Mouse (Mus musculus) CD4-positive, CD25-positive, alpha-beta regulatory T cell, adult 4 months (primary cell): Measurements from ENCODE around the gene Ggact. TPM values are rescaled to one million over a fixed set of nuclear protein-coding genes. Genes with fewer than 3 reads are reported as not detected.
A peak's percentile ranks its signal among the peaks of the same experiment; 100 is the strongest.

Experiments
- ATAC-seq: one replicate; pipeline ENCODE4 v1.8.0; 2017
- polyA plus RNA-seq, 2 experiments: library from polyadenylated mRNA; unstranded; fragments of 100-300 nt; shearing (Covaris generic); gene quantifications; one replicate each; pipeline ENCODE4 v1.2.1; 2017

Ggact gene
- polyA plus RNA-seq, 2 experiments from 2014 or later = 19.1 to 23.2 TPM

DNA sequence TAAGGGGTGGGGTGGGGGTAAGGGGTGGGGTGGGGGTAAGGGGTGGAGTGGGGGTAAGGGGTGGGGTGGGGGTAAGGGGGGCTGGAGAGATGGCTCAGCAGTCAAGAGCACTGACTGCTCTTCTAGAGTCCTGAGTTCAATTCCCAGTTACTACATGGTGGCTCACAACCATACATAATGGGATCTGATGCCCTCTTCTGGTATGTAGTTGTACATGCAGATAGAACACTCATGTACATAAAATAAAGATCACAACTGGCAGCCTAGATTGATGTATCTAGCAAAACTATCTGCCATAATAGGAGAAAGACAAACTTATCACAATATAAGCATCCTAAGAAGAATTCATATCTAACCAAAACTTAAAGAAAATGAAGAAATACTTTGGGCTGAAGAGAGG lies 15.0 kb downstream of the Ggact start:
- ATAC-seq = no peak

DNA sequence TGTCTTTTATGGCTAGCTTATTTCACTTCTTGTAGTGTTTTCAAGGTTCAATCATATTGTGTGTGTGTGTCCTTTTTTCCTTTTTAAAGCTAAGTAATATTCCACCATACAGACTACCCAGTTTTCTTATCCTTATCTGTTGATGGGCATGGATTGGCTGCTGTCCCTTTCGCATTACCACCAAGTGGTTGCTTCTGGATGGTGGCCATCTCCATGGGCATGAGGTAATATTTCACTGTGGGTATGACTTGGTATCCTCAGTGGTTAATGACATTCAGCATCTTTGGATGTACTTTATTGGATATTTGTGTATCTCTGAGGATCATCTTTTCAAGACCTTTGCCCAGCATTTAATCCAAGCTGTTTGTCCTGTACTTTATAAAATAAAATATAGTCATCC lies 17.5 kb downstream of the Ggact start:
- no peak for ATAC-seq

DNA sequence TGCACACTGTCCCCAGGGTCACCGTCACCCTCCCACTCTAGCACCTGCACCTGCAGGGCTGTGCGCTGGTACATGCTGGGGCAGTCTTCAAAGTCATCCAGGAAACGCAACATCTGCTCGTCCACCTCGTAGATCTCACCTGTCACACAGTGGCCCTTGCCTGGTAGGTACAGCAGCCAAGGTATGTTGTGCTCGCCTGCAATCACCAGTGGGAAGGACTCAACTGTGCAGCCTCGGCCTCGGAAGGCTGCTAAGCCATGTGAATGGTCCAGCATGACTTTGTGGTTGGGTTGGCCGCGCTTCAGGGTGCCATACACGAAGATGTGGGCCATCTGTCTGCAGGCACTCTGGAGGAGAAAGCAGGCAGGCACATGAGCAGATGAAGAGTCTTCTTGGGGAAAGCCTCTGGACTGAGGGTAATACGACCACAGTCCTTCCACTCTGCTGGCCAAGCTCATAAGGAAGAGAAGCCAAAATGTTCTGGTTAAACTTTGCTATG lies 22.0 kb downstream of the Ggact start:
- ATAC-seq = no peak

DNA sequence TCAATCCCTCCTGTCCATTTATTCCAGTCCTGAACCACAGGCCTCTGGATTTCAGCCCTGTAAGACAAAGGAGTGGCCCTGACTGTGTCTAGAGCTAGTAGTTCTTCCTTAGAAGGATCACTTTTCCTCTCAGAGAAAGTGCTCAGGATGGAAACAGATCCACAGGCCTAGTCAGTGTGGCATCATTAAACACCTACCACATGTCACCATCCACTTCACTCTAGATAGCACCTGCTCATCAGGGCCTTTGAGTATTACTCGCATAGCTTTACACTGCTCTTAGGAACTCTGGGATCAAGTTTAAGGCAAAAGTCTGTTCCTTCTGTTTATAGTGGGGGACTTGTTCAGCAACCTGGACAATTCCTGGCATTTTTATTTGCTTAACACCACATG lies 25.1 kb downstream of the Ggact start:
- ATAC-seq = no peak

DNA sequence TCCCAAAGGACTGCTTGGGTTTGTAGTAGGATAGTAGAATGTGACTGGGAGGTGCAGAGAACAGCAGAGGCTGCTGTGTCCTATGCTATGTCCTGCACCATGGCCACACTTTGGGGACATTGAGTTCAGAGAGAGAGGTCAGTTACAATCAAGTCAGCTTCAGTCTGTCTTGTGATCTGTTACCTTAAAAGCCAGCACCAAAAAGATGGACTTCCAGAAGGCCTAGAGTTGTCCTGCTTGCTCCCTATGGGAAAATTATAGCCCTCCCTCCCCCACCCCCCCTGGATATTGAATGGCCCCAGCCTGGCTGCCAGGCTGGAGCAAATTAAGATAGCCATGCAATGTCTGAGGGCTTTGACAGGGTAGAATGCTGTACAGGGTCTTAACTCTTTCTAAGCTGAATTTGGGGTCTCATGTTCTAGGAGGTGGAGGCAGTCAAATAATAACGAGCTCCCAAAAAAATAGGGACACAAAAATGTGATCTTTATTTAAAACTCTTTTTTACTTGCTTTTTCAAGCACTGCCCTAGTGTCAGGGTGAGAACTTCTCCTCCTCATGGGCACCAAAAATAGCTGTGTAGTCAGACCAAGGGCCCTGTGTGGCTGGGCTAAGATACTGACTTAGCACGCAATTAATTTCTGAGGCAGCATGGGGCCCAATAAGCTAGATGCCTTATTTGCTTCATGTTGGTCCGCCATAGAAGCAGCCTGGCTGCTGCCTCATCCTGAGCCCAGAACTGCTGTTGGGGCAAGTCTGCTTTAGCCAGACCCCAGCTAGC lies 25.7 kb downstream of the Ggact start:
- ATAC-seq = no peak

DNA sequence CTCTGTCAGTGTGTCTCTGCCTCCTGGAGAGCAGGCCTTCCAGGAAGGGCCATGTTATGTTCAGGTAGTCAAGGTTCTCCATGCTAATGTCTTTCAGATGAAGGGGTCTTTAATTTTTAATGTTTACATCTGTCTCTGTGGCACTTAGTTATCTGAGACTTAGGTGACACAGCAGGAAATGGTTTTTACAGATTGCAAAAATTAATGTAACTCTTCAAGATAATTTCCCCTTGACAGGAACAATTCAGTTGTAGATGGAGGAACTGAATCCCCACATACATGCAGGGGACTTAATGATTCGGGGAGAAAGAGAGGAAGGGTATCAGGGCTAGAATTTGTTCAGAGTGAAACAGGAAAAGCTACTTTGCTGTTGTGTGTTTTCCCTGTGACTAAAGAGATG lies 26.3 kb downstream of the Ggact start:
- no peak for ATAC-seq

DNA sequence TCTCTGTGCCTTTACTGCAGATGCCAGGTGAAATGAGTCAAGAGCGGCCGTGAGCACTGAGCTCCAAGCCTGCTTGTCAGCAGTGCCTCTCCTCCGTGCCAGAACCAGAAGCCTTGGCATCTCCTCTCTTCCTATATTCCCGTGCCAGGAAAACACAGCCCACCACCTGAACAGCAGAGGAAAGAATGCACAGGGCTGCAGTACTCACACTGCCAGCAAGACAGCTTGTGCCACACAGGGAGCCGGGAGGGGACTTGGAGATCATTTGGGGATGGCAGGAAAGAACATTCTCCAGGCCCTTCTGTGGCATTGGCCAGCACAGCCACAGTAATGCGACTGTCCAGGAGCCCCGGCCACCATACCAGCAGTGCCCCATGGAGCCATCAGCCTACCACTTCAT lies 27.7 kb downstream of the Ggact start:
- ATAC-seq = no peak

DNA sequence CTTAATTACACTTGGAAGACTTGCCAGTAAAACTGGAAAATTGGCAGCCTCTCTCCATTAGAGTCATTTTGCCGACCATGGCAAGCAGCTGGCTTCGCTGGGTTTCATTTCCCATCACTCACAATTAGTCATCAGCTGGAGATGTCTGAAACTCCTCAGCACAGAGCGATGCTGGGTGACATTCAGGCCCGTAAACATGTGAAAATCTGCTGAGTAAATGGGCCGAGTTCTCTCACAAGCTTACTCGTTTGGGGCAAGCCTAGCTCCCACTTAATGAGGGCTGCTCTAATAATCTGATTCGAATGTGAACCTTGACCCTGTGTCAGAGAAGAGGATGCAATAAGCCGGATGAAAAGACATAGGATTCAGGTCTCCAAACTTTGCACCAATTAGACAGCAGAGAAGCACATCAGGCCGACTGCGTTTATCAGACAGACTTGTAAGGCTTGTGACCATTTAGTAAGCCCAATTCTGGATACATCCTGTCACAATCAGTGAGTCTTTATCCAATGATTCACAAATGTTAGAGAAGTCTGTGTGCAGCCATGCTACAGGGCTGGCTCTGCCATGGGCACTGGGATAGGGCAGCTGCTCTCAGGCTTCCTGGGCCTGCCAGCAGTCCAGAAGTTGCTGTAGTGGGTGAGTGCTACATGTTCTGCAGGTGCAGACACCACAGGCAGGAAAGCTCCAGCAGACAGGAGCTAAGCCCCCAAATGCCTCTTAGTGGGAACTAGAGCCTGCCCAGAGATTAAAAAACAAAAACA lies 29.6 kb downstream of the Ggact start:
- no peak for ATAC-seq

DNA sequence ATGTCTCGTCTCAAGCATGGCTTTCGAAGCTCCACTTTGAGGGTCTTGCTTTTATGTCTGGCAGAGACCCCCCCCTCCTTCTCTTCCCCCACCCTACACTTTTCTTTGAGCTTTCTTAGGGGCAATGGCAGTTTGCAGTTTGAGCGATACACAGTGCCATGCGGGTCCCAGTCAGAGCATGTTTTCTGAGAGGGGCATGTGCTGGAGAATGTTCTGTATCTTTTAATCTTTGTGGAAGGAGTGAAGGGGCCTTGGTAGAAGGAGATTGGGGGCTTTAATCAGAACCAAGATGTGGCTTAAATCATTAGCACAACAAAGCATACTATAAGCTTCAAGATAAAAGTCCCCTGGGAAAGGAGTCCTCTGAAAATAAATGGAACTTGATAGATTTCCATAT lies 30.1 kb downstream of the Ggact start:
- ATAC-seq = no peak

DNA sequence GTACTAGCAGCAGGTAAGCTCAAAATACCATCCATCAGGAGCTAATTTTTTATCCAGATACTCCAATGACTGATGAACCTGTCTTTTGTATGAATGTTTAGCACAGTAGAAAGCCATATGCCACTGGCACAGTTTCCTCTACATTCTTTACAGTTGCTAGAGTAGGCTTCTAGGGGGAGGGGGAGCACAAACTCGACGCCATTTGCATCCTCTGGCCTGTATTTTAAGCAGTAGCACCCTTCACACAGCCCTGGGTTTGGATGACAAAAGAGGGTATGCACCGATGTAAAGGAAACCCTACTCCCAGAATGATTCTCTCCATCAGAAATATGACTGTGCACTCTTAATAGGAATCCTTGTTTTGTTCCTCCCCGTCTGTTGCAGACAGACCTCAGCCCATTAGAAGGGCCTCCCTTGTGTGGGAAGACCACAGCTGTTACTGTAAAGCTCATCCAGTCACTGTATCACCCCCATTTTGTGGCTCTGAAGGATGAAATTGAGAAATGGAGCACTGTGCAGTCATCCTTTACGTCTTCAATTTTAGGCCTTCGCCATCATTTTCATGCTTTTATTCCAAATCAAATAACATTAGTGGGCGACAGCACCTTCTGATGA lies 30.7 kb downstream of the Ggact start:
- ATAC-seq = no peak

DNA sequence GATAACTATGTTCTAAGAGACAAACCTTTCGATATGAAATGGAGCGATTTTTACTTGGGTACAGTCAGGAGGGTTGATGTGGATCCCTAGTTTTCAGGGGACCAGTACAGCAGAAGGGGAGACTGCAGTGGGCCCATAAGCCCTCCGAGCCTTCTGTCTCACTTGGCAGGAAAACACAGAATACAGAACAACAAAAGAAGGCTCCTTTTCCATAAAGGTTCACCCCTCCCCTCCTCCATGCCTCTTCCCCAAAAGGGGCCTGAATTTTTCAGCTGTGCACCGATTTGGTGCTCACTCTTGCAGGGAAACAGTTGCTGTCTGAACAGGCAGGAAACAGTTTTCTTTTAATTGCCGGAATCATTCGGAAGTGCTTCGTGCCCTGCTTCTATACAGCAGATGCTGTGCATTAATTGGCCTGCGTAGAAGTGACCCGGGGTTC lies 31.3 kb downstream of the Ggact start:
- no peak for ATAC-seq

DNA sequence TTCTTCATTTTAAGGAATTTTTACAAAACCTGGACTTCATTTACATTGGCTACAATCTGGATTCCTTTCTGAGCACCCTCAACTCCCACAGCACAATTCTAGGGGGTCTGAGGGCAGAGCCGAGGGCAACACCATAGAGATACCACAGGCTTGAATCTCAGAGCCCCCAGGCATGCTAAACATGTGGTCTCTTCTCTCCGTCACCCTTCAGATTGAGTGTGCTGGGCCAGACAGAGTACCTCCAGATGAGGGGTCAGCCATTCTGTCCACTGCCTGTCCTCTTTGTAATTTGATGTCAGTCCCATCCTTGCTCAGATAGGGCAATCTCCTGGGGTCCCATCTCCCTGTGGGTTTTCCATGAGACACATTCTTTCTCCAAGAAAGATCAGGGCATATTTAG lies 31.9 kb downstream of the Ggact start:
- ATAC-seq = no peak

DNA sequence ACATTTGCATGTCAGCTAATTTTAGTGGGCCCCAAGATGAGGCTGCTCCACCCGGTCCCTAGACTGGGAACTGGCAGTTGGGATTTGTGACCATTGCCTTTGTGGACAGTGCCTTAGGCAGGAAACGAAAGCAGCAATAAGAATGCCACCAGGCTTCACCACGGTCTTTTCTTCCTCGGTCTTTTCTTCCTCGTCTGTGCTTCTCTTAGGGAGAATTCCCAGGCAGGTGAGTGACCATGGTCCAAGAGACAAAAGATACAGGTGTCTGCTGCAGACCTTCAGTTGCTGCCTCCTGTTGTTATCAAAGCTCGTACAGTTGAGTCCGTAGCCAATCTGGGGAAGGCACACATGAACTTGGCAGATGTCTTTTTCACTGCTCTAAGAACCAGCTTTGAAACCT lies 33.3 kb downstream of the Ggact start:
- ATAC-seq = no peak

DNA sequence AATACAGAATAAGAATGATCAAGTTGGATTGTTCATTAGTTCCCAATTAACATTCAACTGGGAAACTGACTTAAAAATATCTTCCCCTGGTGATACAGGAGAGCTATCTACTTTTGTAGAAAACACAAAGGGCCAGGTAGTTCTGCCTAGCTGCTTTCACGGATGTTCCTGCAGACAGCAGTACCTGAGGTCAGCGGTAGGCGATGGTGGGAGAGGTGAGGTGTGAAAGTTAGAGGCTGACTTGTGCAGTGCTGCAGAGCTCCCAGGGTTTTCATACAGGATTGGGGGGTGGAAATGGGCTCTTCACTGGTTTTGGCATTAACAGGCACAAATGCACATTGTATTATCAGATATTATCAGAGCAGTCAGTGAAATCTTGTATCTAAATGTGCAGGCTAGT lies 35.8 kb downstream of the Ggact start:
- no peak for ATAC-seq

DNA sequence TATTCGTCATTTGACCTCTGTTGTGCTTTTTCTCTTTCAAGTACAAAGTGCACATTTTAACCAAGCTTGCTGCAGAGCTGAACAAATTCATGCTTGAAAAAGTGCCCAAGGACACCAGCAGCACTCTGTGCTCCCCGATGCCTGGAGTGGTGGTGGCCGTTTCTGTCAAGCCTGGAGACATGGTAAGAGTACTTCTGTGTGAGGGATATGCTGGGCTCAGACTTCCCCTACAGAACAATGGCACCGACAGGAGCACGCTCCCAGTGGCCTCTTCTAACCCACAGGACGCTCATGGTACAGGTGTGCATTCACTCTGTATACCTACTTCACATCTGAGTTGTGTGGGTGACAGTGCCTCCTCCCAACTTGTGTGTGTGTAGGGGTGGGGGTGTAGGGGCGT lies 36.8 kb downstream of the Ggact start:
- ATAC-seq = no peak

DNA sequence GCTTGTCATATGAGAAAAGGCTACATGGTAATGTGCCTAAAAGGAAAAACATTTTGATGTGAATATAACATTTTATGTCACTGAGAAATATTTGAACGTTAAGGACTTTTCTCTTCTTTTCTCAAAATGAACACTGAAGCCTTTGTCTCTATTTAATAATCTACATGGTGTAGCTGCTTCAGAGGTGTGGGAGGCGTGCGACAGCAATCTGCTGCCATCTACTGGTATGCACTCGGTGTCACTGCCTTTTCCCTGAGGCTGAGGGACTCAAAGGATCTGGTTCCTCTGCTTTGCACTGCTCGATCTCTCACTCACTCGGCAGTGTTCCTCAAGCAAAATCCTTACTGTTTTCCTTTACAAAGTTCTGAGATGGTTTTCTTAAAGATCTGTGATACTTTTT lies 37.4 kb downstream of the Ggact start:
- peak; percentile 97 for ATAC-seq

DNA sequence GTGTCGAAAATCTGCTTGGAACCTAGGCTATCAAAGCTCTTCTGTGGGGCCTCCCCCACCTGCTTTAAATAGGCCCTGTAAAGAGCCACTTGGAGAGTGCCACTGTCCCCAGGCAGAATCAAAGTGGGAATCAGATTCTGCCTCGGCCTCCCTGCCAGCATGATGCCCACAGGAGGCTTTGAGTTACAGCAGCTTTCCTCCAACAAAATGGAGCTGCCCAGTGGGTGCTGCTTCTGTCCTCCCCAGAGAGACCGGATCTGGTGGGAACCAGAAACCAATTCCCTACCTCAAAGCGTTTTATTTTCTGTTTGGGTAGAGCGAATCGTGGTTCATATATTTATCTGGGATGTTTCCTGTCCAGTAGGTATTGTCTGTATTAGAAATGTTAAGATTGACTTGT lies 37.9 kb downstream of the Ggact start:
- no peak for ATAC-seq

DNA sequence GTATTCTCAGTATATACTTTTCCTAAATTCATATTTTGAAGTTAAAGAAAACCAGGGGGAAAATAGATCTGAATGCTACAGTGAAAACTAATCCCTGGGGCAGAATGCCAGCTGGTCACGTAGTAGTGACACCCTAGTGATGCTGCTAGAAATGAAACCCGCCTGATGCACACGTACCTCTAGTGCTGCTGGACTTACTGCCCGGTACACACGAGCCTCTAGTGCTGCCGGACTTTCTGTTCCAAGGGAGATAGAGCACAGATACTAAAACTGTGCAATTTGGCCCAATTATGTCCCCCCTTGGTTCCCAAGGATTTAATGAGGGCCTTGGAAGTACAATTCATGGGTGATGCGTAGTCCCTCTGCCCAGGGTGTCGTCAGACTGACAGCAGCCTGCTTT lies 38.5 kb downstream of the Ggact start:
- no peak for ATAC-seq

DNA sequence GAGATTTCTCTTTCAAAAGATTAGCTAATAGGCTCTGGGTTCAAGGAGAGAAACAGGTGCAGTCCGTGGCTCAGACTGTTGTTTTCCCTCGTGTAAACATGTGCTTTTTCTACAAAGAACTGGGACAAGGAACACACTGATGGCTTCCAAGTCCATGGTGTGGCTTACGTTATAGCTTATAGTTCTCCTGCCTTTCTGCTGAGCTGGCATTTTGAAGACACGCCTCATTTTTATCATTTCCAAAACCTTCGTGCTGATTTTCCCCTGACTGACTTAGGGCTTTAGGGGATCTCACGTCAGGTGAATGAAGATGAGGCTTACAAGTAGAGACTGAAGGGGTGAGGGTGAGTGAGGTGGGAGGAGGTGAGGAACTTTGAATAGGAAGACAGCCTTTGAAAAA lies 40.9 kb downstream of the Ggact start:
- no peak for ATAC-seq

DNA sequence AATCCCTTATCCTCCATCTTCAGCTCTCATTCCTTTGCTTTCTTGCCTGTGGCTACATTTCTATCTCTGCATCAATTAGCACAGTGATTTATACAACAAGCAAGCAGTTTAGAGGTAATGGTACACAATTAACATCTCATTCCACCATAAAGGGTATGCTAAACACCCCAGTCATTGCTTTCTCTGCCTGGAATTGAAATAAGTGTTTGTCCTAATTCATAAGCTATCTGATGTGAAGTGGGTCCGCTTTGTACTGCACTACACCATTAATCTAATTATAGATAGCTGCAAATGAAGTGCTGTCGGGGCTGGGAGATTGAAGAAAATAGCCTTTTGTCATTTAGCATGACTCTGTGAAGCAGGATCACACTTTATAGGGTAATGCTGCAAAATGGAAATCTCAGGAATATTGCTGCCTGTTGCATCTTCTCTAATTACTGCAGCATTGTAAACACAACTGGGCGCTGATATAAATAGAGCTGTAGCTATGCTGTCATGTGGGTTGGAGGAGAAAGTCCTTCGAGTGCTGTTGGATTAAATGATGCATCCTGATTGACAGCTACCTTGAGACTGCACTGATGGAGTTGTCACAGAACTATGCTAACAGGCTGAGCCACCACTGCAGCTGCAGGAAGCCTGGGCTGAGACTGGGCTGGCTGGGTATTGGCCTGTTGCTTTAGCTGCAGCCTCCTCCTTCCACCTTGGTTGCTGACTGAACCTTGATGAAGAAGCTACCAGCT lies 41.5 kb downstream of the Ggact start:
- no peak for ATAC-seq

DNA sequence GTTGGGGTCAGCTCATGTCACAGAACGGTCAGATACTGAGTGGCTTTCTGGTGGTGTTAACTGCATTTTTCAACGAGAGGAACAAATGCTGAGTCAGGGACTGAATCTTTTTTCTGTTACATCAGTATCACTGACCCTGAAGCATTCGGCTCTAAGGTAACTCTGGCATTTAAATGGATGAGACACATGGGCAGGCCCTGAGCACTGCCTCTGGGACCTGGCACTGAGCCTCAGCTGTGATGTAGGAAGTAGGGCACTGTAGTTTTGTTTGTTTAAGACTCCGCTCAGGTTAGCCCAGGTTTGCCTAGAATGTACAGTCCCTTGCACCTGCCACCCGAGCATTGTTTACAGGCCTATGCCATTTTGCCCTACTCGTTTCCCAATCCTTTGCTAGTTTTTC lies 43.7 kb downstream of the Ggact start:
- ATAC-seq = no peak

DNA sequence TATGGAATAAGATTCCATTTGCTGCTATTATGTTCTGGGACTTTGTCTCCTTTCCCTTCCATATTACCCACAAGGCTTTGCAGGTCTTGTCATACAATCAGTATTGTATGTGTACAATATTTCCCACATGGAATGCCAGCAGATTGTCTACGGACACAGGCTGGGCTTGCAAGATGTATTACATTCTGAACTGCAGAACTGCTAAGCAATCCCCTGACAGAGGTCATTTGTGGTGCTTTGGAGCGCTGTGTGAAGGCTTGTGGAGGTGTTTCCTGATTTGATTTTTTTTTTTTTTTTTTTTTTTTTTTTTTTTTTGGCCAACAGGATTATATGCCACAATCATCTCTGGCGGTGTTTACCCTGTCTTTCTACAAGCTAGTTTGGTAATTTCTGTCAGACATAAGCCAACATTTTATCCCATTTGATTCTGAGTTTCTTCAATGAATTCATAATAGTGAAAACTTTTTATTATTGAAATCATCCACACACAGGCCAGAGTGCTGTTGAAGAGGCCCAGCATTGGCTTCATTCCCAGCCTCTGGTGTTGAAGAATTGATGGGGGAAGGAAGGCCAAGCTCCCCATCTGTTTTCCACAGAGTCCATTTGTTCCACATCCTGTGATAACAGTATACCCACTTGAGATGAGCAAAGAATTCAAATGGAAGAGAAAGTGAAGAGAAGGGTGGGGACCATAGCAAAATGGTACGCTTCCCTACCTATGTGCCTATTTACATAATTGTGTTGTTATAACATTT lies 45.8 kb downstream of the Ggact start:
- ATAC-seq = no peak
